Mouse (Mus musculus) hematopoietic stem cell, adult 5-6 weeks (primary cell): Measurements from ENCODE around the gene Gm49384. TPM values are rescaled to one million over a fixed set of nuclear protein-coding genes. Genes with fewer than 3 reads are reported as not detected.

ENCODE experiments used
- ATAC-seq, 2 experiments: fragments of 125-278 bp in 1 of 2; replicated peaks in 1 of 2; 2 replicates each; pipeline ENCODE4 v1.8.0; 2016 to 2017; ENCODE audit warnings: inconsistent platforms in 2 of 2, mild to moderate bottlenecking in 2 of 2, moderate number of reproducible peaks in 2 of 2, low read depth in 1 of 2, moderate TSS enrichment in 1 of 2; ENCODE audit not compliant: low FRiP score in 2 of 2, poor library complexity in 2 of 2, severe bottlenecking in 2 of 2, insufficient read depth in 1 of 2, low TSS enrichment in 1 of 2
- total RNA-seq: library from RNA; stranded (forward); fragments of 172-1452, 232-1000 nt; gene quantifications from 2 replicates; pipeline ENCODE4 v1.2.3, GENCODE M21; 2017

The Gm49384 gene
- total RNA-seq, result 11.4 and 17.4 TPM in 2 replicates

- no peak for ATAC-seq
Observed at GRCm38 (mm10) chr12:69204052-69204833, at the start of gene Gm49384. Gm49384 (minus strand) TSS chr12:69204267.

DNA sequence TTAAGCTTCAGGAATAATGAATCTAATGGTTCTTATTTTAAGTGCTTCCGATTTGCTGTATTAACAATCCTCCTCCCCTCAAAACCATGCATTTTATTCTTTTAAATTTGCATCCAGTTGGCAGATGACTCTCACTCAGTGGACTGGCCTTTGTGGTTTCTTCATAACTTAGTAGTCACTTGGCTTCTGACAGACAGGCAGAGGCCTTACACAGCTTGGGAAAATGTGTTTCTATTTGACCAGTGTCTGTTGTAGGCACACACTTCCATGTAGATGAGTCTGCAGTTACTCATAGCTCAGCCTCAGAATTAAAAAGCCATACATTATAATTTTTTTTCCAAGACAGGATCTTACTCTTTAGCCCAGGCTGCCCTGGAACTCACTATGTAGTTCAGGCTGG lies 49.7 kb upstream of the Gm49384 start:
- ATAC-seq, result no peak

GRCm38 (mm10) chr12:69250756-69251155 lies 46.7 kb upstream of the Gm49384 start:
- ATAC-seq, result no peak

GRCm38 (mm10) chr12:69249766-69250165 lies 45.7 kb upstream of the Gm49384 start:
- ATAC-seq, result no peak

- ATAC-seq, result peak; percentile 61 to 63
Observed at GRCm38 (mm10) chr12:69241771-69242431, 37.8 kb upstream of the Gm49384 start.

DNA sequence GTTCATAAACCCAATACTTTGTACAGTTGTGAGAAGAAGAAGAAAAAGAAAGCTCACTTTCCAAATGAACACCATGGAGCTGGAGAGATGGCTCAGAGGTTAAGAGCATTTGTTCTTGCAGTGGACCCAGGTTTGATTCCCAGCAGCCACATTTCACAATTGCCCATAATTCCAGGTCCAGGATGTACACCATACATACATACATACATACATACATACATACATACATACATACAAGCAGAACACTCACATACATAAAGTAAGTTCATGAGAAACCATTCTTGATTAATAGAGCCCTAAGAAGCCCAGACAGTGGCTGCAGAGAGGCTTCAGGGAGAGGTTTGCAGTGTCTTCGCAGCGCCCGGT lies 37.3 kb upstream of the Gm49384 start:
- ATAC-seq, result no peak

DNA sequence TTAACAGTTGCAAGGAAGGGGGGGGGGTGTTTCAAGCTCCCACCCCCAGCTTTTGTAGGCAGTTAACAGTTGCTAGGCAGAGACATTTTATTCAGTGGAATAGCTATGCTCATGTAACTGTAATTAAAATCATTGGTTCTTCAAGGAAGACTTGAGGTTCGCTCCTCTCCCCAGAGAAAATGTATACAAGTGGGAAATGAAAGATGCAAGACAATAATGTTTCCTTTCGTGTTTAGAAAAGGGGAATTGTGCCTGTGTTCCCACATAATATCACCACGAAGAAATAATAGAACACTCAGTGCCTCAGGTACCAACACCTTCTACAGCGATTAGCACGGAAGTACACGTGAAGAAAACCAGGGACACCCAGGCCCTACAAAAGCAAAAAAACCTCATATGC lies 36.8 kb upstream of the Gm49384 start, which contains the start of gene Klhdc1:
Gene Klhdc1, plus strand, starts transcription at position 301 of the 400 bp plus-strand sequence.
- ATAC-seq, result no peak

- no peak for ATAC-seq
Observed at GRCm38 (mm10) chr12:69238284-69238683, 34.2 kb upstream of the Gm49384 start.

- ATAC-seq, result no peak
Observed at GRCm38 (mm10) chr12:69235782-69236181, 31.7 kb upstream of the Gm49384 start.

DNA sequence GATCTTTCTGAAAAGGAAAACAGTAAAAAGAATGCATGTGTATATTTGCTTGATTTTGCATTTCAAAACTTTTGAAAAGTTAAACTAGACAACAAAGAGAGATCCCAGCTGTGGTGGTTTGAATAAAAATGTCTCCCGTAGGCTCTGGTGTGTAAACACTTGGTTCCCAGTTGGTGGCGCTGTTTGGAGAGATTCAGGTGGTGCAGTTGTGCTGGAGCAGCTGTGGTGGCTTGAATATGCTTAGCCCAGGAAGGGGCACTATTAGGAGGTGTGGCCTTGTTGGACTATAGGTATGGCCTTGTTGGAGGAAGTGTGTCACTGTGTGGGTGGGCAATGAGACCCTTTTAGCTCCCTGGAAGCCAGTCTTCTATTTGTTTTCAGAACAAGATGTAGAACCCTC lies 25.2 kb upstream of the Gm49384 start:
- 0 out of 4 replicates have a peak, but pooled peaks have one; percentile 37 to 50 for ATAC-seq

GRCm38 (mm10) chr12:69227776-69228466 lies 23.9 kb upstream of the Gm49384 start, which contains the start of gene Pole2:
Pole2 (minus strand) TSS chr12:69228195.
- peak; percentile 92 to 94 for ATAC-seq

- ATAC-seq, result no peak
Observed at GRCm38 (mm10) chr12:69220613-69221277, 16.7 kb upstream of the Gm49384 start.

GRCm38 (mm10) chr12:69216587-69216986 lies 12.5 kb upstream of the Gm49384 start:
- no peak for ATAC-seq

DNA sequence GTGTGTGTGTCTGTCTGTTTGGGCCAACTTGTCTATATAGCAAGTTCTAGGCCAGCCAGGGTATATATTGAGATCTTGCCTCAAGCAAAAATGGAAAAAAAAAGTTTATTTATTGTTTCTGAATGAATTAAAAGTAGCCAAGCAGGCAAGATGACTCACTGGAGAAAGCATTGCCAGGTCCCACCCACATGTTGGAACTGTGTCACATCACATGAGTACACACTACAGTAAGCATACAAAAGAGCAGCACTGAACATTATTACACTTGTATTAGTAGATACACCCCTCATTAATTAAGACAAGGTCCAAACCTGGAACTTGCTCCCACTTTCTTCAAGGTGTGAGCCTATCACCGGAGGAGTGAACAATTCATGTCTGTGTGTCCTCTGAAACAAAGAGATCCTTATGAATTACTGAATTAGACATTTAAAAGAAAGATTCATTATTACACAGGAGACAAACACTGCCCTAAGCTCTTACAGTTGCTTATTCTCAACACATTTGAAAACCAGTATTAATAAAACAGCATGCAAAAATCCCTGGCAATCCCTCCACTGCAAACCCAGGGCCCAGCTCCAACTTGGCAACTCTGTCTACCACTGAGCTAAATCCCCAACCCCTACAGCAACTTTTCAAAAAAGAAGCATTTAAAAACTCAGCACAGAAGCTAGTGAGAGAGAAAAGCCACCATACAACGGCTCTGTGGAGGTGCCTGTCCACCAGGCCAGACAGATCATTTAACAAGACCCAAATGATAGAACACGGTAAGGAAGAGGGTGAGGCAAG lies 11.1 kb upstream of the Gm49384 start:
- ATAC-seq, result no peak; a peak in 1 of 4 replicates

DNA sequence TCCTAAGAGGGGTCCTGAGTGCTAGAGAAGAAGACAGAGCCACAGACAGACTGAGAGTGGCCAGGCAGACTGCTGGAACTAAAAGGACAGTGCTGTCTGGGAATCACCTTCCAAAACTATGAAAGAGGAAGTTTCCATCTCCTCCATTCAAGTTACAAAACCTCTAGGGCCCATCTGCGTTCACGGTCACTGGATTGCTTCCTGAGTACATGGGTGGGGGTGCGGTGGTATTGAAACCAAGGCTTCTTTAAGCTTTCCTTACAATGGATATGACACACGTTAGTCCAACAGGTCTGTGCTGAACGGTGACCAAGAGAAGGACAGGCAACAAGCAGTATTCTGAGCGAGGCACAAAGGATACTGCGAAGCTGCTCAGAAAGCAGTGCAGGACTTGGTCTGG lies 10.3 kb upstream of the Gm49384 start:
- ATAC-seq, result peak in 1 of 2 experiments; percentile 39; a peak in 1 of 4 replicates

DNA sequence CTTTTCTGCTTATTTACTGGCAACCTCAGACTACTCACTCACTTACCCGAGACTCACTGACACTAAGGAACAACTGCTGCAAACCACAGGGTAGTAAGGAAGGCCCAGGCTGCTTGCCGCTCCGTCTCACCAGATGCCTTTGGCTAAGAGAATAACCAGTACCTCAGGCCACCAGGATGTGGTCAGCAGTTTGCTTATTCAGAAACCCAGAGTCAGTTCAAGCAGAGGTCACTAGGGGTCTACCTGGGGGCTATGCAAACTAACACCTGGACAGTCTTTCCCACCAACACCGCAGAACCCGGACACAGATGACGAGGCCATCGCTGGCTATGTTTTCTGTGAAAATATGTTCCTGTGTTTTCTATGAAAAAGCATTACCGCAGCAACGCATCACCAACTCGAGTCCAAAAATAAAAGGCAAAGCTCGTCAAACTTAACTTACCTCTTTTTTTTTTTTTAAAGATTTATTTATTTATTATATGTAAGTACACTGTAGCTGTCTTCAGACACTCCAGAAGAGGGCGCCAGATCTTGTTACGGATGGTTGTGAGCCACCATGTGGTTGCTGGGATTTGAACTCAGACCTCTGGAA lies 9.2 kb upstream of the Gm49384 start:
- ATAC-seq, result no peak
